Mouse (Mus musculus) layer of hippocampus, adult 2 months (tissue): ENCODE results near the gene Grik2. TPM values are rescaled to one million over a fixed set of nuclear protein-coding genes. Genes with fewer than 3 reads are reported as not detected.
A peak's percentile ranks its signal among the peaks of the same experiment; 100 is the strongest.

Experiments
- DNase-seq, 2 experiments: peaks; one replicate each; pipeline ENCODE4 v3.0.0; 2022; ENCODE audit warnings: low spot score in 2 of 2
- H3K27ac ChIP-seq: fragments of 200-600 bp; 2 replicates; pipeline ENCODE4 v1.8.1; 2022
- H3K4me3 ChIP-seq: fragments of 200-600 bp; 2 replicates; pipeline ENCODE4 v1.8.1; 2022; ENCODE audit warnings: mild to moderate bottlenecking
- CTCF ChIP-seq: fragments of 200-600 bp; conservative IDR thresholded peaks from 2 replicates; pipeline ENCODE4 v1.8.1; 2022; ENCODE audit warnings: antibody characterized with exemption, mild to moderate bottlenecking, moderate library complexity
- total RNA-seq, 2 experiments: library from RNA; stranded (reverse); gene quantifications; 2 replicates each; pipeline ENCODE4 v1.2.3; 2021

Grik2 gene
- total RNA-seq, 2 experiments from 2014 or later, result 101 to 112 TPM

GRCm38 (mm10) chr10:49149714-49150113, 638.9 kb downstream of the Grik2 start:
- no peak for TF ChIP-seq CTCF
- DNase-seq, result no peak
- Histone ChIP-seq H3K27ac (no peak overlapping the region), H3K4me3 (no peak overlapping the region)

GRCm38 (mm10) chr10:49142658-49143057, 645.9 kb downstream of the Grik2 start:
- DNase-seq, result no peak
- peak overlapping the region; percentile 44; the same call in 1 of the 2 replicates for H3K27ac ChIP-seq
- TF ChIP-seq CTCF, result no peak

GRCm38 (mm10) chr10:49136816-49137215, 651.8 kb downstream of the Grik2 start:
- Histone ChIP-seq H3K4me3 (no peak overlapping the region), H3K27ac (no peak overlapping the region)
- no peak for TF ChIP-seq CTCF
- no peak for DNase-seq

More at GRCm38 (mm10) chr10:49142658-49143057, 645.9 kb downstream of the Grik2 start:
- H3K4me3 ChIP-seq, result no peak overlapping the region

- no peak for DNase-seq
- TF ChIP-seq CTCF, result no peak
- Histone ChIP-seq H3K27ac (0 out of 2 replicates have a peak overlapping the region, but pooled peaks have one; percentile 6), H3K4me3 (no peak overlapping the region)
These were observed 657.3 kb downstream of the Grik2 start for GRCm38 (mm10) chr10:49131311-49131710.

- H3K4me3 ChIP-seq, result no peak overlapping the region
- no peak overlapping the region for H3K27ac ChIP-seq
- TF ChIP-seq CTCF, result no peak
These were observed 738.2 kb downstream of the Grik2 start for GRCm38 (mm10) chr10:49050339-49050738.

GRCm38 (mm10) chr10:49049391-49049790, 739.2 kb downstream of the Grik2 start:
- no peak for TF ChIP-seq CTCF
- no peak for DNase-seq
- no peak overlapping the region for H3K4me3 ChIP-seq
- no peak overlapping the region for H3K27ac ChIP-seq

More at GRCm38 (mm10) chr10:49050339-49050738, 738.2 kb downstream of the Grik2 start:
- DNase-seq, result no peak
